Mouse (Mus musculus): ENCODE measurements around the gene Rhox11. TPM values are rescaled to one million over a fixed set of nuclear protein-coding genes. Genes with fewer than 3 reads are reported as not detected.
"Not testable (repeated sequence)": the region's sequence is repeated elsewhere in the genome, so short reads cannot be mapped to it uniquely, and the experiment has no call there.

Rhox11 gene
- polyA plus RNA-seq (2012; rRNA removed), result not detected in 2 replicates

DNA sequence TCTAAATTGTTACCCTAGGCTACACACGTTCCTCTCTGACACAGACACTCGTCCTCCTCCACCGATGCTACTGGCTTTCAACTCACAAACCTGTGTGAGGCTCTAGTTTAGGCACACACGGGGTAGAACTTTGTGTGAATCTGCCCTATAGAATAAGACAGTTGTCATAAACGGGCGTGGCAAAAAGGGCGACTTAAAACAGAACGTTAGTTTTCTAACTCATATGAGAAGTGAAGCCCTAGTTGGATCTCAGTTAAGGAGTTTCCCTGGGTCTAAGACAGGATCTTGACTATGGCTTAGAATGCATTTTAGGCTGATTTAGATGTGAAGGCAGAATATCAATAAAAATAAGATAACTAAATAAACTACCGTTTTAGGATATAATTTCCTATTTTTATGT is at the start of gene Rhox11:
Gene Rhox11, minus strand, starts transcription at position 101 of the 400 bp plus-strand sequence.
- 89% methylated on average over 9 of the region's 9 CpGs for WGBS
- DNase-seq, result no peak
- H3K36me3 ChIP-seq (ENCODE audit: control insufficient read depth, insufficient read depth, low read length), result no peaks in the 10 kb centered on the region
- H3K4me1 ChIP-seq (ENCODE audit: control insufficient read depth, insufficient read depth, low read length), result no peaks in the 10 kb centered on the region
- H3K27me3 ChIP-seq (replicated peaks; ENCODE audit: control insufficient read depth, insufficient read depth, low read length), result no peaks in the 10 kb centered on the region
- TF ChIP-seq POLR2A (IDR thresholded peaks at IDR 0.05; ENCODE audit: low read depth, low read length), result no peak
- TF ChIP-seq CTCF (conservative IDR thresholded peaks at IDR 0.05; ENCODE audit: insufficient read depth, insufficient read length, low read depth, low read length), result no peak
- H3K27ac ChIP-seq (ENCODE audit: insufficient read depth, low read depth, low read length), result no peak within 1 kb of the TSS
- H3K4me3 ChIP-seq (ENCODE audit: insufficient read depth, low read depth, low read length), result no peak within 1 kb of the TSS

DNA sequence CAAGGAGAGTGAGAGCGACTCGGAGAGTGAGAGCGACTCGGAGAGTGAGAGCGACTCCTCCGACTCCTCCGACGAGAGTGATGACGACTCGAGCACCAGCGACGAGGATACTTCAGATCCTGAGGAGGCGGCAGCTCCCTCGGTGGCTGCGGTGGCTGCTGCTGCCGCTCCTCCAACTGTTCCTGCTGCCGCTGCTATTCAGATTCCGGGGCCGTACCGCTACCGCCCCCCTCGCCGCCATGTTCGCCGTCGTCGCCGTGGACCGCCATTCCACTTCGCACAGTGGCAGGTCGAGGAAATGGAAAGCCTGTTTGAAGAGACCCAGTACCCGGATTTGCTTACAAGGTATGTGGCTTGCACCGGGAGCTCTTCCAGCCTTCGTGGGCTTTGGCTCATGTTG is 36.5 kb upstream of the Rhox11 start:
- Histone ChIP-seq H3K4me3 (ENCODE audit: insufficient read depth, low read depth, low read length) (no peak overlapping the region), H3K4me1 (ENCODE audit: control insufficient read depth, insufficient read depth, low read length) (no peaks in the 10 kb centered on the region), H3K27me3 (replicated peaks; ENCODE audit: control insufficient read depth, insufficient read depth, low read length) (no peaks in the 10 kb centered on the region), H3K27ac (ENCODE audit: insufficient read depth, low read depth, low read length) (no peak overlapping the region), H3K36me3 (ENCODE audit: control insufficient read depth, insufficient read depth, low read length) (no peaks in the 10 kb centered on the region)
- DNase-seq, result no peak
- 89% methylated on average over 34 of the region's 34 CpGs for WGBS
- no peak for TF ChIP-seq CTCF (conservative IDR thresholded peaks at IDR 0.05; ENCODE audit: insufficient read depth, insufficient read length, low read depth, low read length)
- no peak for TF ChIP-seq POLR2A (IDR thresholded peaks at IDR 0.05; ENCODE audit: low read depth, low read length)

DNA sequence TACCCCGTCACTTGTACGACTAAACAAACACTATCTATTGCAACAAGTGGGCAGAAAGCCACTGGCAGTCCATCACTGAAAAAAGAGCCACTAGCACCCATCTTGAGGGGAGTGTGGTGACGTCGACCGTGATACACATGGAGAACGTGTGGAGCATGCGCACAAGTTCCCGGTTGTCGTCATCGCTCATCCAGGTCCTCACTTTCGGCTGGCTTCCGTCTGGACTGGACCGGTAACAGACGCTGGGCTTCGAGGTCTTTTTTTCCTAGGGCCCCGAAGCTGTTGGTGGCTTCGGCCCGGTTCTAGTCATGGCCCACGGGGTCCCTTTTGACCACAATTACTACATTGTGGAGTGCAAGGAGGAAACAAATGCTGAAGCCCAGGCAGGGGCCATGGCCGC is 36.0 kb upstream of the Rhox11 start, which contains the start of gene Rhox13:
Gene Rhox13, plus strand, starts transcription at position 238 of the 400 bp plus-strand sequence.
- Histone ChIP-seq H3K4me3 (ENCODE audit: insufficient read depth, low read depth, low read length) (no peak within 1 kb of the TSS), H3K27ac (ENCODE audit: insufficient read depth, low read depth, low read length) (no peak within 1 kb of the TSS), H3K4me1 (ENCODE audit: control insufficient read depth, insufficient read depth, low read length) (no peaks in the 10 kb centered on the region), H3K36me3 (ENCODE audit: control insufficient read depth, insufficient read depth, low read length) (no peaks in the 10 kb centered on the region), H3K27me3 (replicated peaks; ENCODE audit: control insufficient read depth, insufficient read depth, low read length) (no peaks in the 10 kb centered on the region)
- TF ChIP-seq POLR2A (IDR thresholded peaks at IDR 0.05; ENCODE audit: low read depth, low read length) (no peak), CTCF (conservative IDR thresholded peaks at IDR 0.05; ENCODE audit: insufficient read depth, insufficient read length, low read depth, low read length) (no peak)
- 98% methylated on average over 20 of the region's 20 CpGs for WGBS
- no peak for DNase-seq

DNA sequence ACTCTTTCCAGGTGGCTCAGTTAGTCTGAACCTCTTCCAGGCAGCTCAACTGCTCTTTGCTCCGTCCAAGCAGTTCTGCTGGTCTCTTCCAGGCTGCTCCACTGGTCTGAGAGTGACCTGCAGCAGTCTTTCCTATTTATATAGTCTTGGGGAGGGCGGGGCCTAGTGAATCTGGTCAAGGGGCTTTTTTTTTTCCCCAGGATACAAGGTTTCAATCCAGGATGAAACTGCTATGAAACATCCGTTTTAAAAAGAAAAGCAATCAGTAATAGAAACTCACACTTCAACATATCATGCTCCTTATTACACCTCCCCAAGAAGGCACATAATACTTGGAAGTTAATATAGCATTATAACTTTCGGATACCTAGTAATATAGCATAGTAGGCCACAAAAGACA is 25.9 kb upstream of the Rhox11 start, which contains the start of gene Rhox12:
Gene Rhox12, minus strand, starts transcription at position 101 of the 400 bp plus-strand sequence.
- Histone ChIP-seq H3K4me3 (ENCODE audit: insufficient read depth, low read depth, low read length) (no peak within 1 kb of the TSS), H3K4me1 (ENCODE audit: control insufficient read depth, insufficient read depth, low read length) (no peaks in the 10 kb centered on the region), H3K36me3 (ENCODE audit: control insufficient read depth, insufficient read depth, low read length) (no peaks in the 10 kb centered on the region), H3K27me3 (replicated peaks; ENCODE audit: control insufficient read depth, insufficient read depth, low read length) (no peaks in the 10 kb centered on the region), H3K27ac (ENCODE audit: insufficient read depth, low read depth, low read length) (no peak within 1 kb of the TSS)
- DNase-seq, result no peak
- 76% methylated on average over 4 of the region's 4 CpGs for WGBS
- TF ChIP-seq CTCF (conservative IDR thresholded peaks at IDR 0.05; ENCODE audit: insufficient read depth, insufficient read length, low read depth, low read length) (no peak), POLR2A (IDR thresholded peaks at IDR 0.05; ENCODE audit: low read depth, low read length) (no peak)

DNA sequence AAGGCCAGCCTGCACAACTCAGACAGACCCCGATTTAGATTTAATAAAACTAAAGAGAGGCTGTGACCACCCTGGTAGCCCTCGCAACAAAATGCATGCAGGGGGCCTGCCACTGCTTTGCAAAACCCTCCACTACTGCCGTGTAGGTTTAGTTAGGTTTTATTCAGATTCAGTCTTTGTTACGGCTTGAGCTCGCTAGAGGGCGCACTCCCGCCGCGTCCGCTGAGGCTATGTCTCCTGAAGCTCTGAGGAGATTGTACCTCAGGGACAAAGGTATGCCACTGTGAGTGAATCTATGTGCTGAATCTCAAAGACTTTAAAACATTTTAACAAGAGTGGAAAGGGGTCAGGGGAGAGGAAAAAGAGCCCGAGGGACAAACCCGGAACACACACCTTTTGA is 715 bp downstream of the Rhox11 start:
- peak; percentile 37 for DNase-seq
- H3K4me1 ChIP-seq (ENCODE audit: control insufficient read depth, insufficient read depth, low read length), result no peaks in the 10 kb centered on the region
- no peaks in the 10 kb centered on the region for H3K27me3 ChIP-seq (replicated peaks; ENCODE audit: control insufficient read depth, insufficient read depth, low read length)
- no peak overlapping the region for H3K4me3 ChIP-seq (ENCODE audit: insufficient read depth, low read depth, low read length)
- TF ChIP-seq POLR2A (IDR thresholded peaks at IDR 0.05; ENCODE audit: low read depth, low read length) (no peak), CTCF (conservative IDR thresholded peaks at IDR 0.05; ENCODE audit: insufficient read depth, insufficient read length, low read depth, low read length) (peak; percentile 75)
- H3K36me3 ChIP-seq (ENCODE audit: control insufficient read depth, insufficient read depth, low read length), result no peaks in the 10 kb centered on the region
- 7% methylated on average over 12 of the region's 12 CpGs for WGBS
- no peak overlapping the region for H3K27ac ChIP-seq (ENCODE audit: insufficient read depth, low read depth, low read length)

DNA sequence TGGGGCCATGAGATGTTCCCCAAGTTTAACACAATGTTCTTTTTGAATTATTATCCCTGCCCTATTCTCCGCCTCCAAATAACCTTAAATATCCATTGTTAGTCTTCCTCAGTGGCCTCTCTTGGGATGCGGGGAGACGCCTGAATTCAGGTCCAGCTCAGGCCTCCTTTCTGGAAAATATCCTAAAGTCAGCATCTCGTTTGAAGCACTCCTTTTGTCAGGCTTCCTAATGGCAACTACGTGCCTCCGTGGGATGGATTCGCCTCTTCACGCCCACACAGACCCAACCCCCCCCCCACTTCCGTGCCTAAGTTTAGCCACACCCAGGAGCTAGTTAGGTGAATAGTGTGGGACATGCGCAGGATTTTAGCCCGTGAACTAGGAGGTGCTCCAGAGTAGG is 18.8 kb downstream of the Rhox11 start, which contains the start of gene Rhox10:
Gene Rhox10, plus strand, starts transcription at position 301 of the 400 bp plus-strand sequence.
- H3K36me3 ChIP-seq (ENCODE audit: control insufficient read depth, insufficient read depth, low read length), result no peaks in the 10 kb centered on the region
- 84% methylated on average over 11 of the region's 11 CpGs for WGBS
- H3K4me1 ChIP-seq (ENCODE audit: control insufficient read depth, insufficient read depth, low read length), result no peaks in the 10 kb centered on the region
- no peaks in the 10 kb centered on the region for H3K27me3 ChIP-seq (replicated peaks; ENCODE audit: control insufficient read depth, insufficient read depth, low read length)
- no peak for TF ChIP-seq CTCF (conservative IDR thresholded peaks at IDR 0.05; ENCODE audit: insufficient read depth, insufficient read length, low read depth, low read length)
- TF ChIP-seq POLR2A (IDR thresholded peaks at IDR 0.05; ENCODE audit: low read depth, low read length), result no peak
- no peak within 1 kb of the TSS for H3K27ac ChIP-seq (ENCODE audit: insufficient read depth, low read depth, low read length)
- no peak within 1 kb of the TSS for H3K4me3 ChIP-seq (ENCODE audit: insufficient read depth, low read depth, low read length)
- DNase-seq, result no peak

DNA sequence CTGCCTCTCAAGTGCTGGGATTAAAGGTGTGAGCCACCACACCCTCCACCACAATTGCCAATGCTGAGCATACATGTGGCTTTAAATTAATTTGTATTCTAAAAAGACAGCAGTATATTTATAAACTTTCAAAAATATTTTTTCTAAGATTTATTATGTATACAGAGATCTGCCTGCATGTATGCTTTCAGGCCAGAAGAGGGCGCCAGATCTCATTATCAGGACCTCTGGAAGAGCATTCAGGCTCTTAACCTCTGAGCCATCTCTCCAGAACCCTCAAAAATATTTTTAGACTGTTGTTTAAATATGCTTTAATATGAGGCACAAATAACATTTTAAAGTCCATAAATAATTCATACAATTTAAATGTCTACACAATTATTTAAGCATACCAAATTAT is 23.4 kb downstream of the Rhox11 start:
- TF ChIP-seq CTCF (conservative IDR thresholded peaks at IDR 0.05; ENCODE audit: insufficient read depth, insufficient read length, low read depth, low read length) (0 out of 2 replicates have a peak, but pooled peaks have one; percentile 22), POLR2A (IDR thresholded peaks at IDR 0.05; ENCODE audit: low read depth, low read length) (no peak)
- H3K27ac ChIP-seq (ENCODE audit: insufficient read depth, low read depth, low read length), result no peak overlapping the region
- H3K4me1 ChIP-seq (ENCODE audit: control insufficient read depth, insufficient read depth, low read length), result no peaks in the 10 kb centered on the region
- H3K27me3 ChIP-seq (replicated peaks; ENCODE audit: control insufficient read depth, insufficient read depth, low read length), result no peaks in the 10 kb centered on the region
- H3K4me3 ChIP-seq (ENCODE audit: insufficient read depth, low read depth, low read length), result no peak overlapping the region
- WGBS, result 0% methylated on average over 1 of the region's 1 CpGs
- no peak for DNase-seq
- no peaks in the 10 kb centered on the region for H3K36me3 ChIP-seq (ENCODE audit: control insufficient read depth, insufficient read depth, low read length)

DNA sequence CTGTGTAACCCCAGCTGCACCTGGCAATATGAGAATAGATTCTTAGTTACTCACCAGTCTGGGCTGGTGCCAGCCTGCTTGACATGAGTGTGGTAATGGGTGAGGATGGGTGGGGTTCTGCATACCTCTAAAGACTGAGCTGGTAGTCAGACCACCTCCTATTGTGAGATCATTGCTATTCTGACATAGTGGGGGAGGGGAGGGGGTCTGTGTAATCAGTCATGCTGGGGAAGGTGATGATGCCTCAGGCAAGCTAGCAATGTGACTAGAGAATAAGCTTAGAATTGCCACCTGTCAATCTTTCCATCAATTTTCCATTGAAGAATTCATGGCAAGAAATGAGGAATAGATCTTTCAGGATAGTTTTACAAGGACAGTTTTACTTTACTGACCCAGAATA is 41.9 kb downstream of the Rhox11 start, which contains the start of gene Btg1-ps2:
Gene Btg1-ps2, minus strand, starts transcription at position 101 of the 400 bp plus-strand sequence.
- not testable (repeated sequence) for H3K27ac ChIP-seq (ENCODE audit: insufficient read depth, low read depth, low read length); H3K4me1 ChIP-seq (ENCODE audit: control insufficient read depth, insufficient read depth, low read length); H3K36me3 ChIP-seq (ENCODE audit: control insufficient read depth, insufficient read depth, low read length); DNase-seq; H3K4me3 ChIP-seq (ENCODE audit: insufficient read depth, low read depth, low read length); H3K27me3 ChIP-seq (replicated peaks; ENCODE audit: control insufficient read depth, insufficient read depth, low read length)

Data from kidney, adult 2 months (tissue).